Mouse (Mus musculus): Measurements from ENCODE around the gene Irf2.

GRCm38 (mm10) chr8:46843855-46844254 lies 104.3 kb downstream of the Irf2 start:
- TF ChIP-seq GATA1 (IDR thresholded peaks at IDR 0.05; ENCODE audit: borderline replicate concordance, low read length) (no peak), FLI1 (IDR thresholded peaks at IDR 0.05; ENCODE audit: low read length) (no peak)
